Mouse (Mus musculus) hindbrain, embryonic 15.5 days (tissue): ENCODE measurements around the gene Rai1. TPM values are rescaled to one million over a fixed set of nuclear protein-coding genes. Genes with fewer than 3 reads are reported as not detected.

ENCODE experiments used
- ATAC-seq: fragments of 200-750 bp; cut with Nextera tagmentation; 2 replicates; pipeline ENCODE4 v1.8.0; 2017; ENCODE audit warnings: low read depth, moderate number of reproducible peaks, moderate TSS enrichment; ENCODE audit not compliant: low FRiP score
- H3K27ac ChIP-seq: fragments of 300-500 bp; sonication (generic); replicated peaks from 2 replicates; pipeline ENCODE4 v1.5.1; 2015; ENCODE audit warnings: mild to moderate bottlenecking, inconsistent platforms
- H3K27me3 ChIP-seq: fragments of 300-500 bp; sonication (generic); 2 replicates; pipeline ENCODE4 v1.6.1; 2015; ENCODE audit warnings: control low read depth, inconsistent platforms
- H3K36me3 ChIP-seq: fragments of 300-500 bp; sonication (generic); 2 replicates; pipeline ENCODE4 v1.6.1; 2015; ENCODE audit warnings: control low read depth, inconsistent platforms
- H3K4me1 ChIP-seq: fragments of 300-500 bp; sonication (generic); replicated peaks from 2 replicates; pipeline ENCODE4 v1.6.1; 2015; ENCODE audit warnings: control low read depth, inconsistent platforms
- H3K4me2 ChIP-seq: fragments of 300-500 bp; sonication (generic); 2 replicates; pipeline ENCODE4 v1.6.1; 2015; ENCODE audit warnings: moderate library complexity, mild to moderate bottlenecking, inconsistent platforms
- H3K4me3 ChIP-seq: fragments of 300-500 bp; sonication (generic); 2 replicates; pipeline ENCODE4 v1.5.1; 2015; ENCODE audit warnings: mild to moderate bottlenecking, inconsistent platforms
- H3K9ac ChIP-seq: fragments of 300-500 bp; sonication (generic); 2 replicates; pipeline ENCODE4 v1.6.1; 2015; ENCODE audit warnings: inconsistent platforms
- H3K9me3 ChIP-seq: fragments of 300-500 bp; sonication (generic); 2 replicates; pipeline ENCODE4 v1.6.1; 2016; ENCODE audit warnings: control low read depth, inconsistent platforms
- WGBS: fragments of 180-500 bp; shearing (Covaris S2); methylation state at CpG from one replicate; pipeline ENCODE4 v1.1.7; 2015; 5-methylcytosine and 5-hydroxymethylcytosine counted together
- polyA plus RNA-seq: library from polyadenylated mRNA; unstranded; fragments of >200 nt; fragmentation: Nextera tagmentation; extraction: Ambion mirVana; gene quantifications from 2 replicates; pipeline ENCODE4 v1.2.1, GENCODE M21; 2015

Rai1 gene
- polyA plus RNA-seq, 1 experiment from 2014 or later = 32.5 TPM

DNA sequence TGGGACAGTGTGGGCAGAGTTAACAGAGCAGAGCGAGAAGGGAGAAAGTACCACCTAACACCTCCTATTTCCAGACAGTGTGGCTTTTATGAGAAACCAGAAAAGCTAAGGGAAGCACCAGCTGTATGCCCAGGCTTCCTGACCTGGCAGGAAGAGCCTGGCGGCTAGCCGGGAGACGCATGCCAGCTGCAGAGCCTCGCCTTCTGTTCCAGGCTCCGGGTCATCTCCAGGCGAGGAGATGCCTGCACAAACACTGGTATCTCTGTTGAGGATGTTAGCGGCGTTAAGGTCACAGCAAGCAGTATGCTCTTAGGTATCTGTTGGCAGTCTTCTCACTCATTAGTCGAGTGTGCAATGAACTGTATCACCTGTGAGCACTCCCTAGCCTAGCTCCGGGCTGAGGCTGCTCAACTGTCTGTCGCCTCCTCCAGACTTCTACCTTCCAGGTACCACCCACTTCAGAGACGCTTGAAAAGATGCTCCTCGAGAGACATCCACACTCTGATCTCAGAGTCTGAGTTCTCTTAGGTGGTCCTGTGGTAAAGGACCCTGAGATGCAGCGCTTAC lies 30.8 kb upstream of the Rai1 start:
- peak; percentile 19; the same call in 1 of the 2 replicates for ATAC-seq
- Histone ChIP-seq H3K4me2 (no peak overlapping the region), H3K4me3 (no peak overlapping the region), H3K9ac (no peak overlapping the region), H3K36me3 (no peaks in the 10 kb centered on the region), H3K27ac (no peak overlapping the region), H3K27me3 (no peaks in the 10 kb centered on the region), H3K4me1 (no peaks in the 10 kb centered on the region), H3K9me3 (no peaks in the 10 kb centered on the region)
- 72% methylated on average over 15 of the region's 15 CpGs for WGBS

DNA sequence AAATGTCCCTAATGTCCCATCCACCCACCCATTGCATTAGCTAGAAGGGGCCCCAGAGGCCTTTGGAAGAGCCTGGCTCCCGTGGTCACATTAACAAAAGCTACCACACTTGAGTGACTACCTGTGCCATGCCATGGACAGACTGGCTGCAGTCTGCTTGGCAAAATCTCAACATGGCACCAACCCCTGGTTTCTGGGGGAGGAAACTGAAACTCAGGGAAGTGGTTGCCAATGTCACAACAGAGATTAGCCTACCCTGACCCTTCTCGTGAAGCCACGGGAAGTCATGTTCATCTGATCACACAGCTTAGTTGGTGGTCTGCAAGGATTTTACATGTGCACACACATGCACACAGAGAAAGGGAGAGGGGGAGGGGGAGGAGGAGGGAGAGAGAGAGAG lies 28.6 kb upstream of the Rai1 start:
- ATAC-seq = no peak
- 82% methylated on average over 3 of the region's 3 CpGs for WGBS
- Histone ChIP-seq H3K9me3 (no peaks in the 10 kb centered on the region), H3K4me3 (no peak overlapping the region), H3K27ac (no peak overlapping the region), H3K27me3 (no peaks in the 10 kb centered on the region), H3K36me3 (no peaks in the 10 kb centered on the region), H3K4me2 (no peak overlapping the region), H3K4me1 (no peaks in the 10 kb centered on the region), H3K9ac (no peak overlapping the region)

DNA sequence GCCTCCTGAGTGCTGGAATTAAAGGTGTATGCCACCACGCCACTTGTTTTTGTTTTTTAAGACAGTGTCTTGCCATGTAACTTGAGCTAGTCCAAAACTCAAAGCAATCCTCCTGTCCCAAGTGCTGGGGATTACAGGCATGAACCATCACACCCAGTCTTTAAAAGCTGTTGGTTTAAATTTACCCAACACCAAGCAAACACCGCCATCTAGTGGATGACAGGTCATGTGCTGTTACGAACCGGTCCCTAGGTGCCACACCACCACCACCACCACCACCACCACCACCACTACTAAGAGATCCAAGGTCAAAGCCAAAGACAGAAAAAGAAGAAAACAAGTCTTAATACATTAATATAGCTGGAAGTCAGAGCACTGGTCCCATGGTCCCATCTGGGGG lies 28.0 kb upstream of the Rai1 start:
- no peaks in the 10 kb centered on the region for H3K27me3 ChIP-seq
- H3K9me3 ChIP-seq = no peaks in the 10 kb centered on the region
- H3K36me3 ChIP-seq = no peaks in the 10 kb centered on the region
- H3K4me2 ChIP-seq = no peak overlapping the region
- no peaks in the 10 kb centered on the region for H3K4me1 ChIP-seq
- ATAC-seq = no peak
- H3K4me3 ChIP-seq = no peak overlapping the region
- no peak overlapping the region for H3K9ac ChIP-seq
- WGBS = 19% methylated on average over 4 of the region's 4 CpGs
- H3K27ac ChIP-seq = no peak overlapping the region

DNA sequence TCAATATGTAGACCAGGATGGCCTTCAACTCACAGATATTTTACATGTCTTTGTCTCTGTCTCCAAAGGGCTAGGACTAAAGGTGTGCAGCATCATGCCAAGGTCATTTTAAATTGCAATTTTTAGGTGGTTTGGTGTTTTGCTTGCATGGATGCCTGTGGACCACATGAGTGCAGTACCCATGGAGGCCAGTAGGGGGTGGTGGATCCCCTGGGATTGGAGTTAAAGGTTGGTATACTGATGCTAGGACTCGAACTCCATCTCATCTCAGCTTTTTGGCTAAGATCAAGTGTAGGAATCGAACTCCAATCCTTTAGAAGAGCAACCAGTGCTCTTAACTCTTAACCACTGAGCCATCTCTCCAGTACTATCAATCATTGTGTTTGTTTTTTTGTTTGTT lies 20.2 kb upstream of the Rai1 start:
- H3K36me3 ChIP-seq = no peaks in the 10 kb centered on the region
- no peak overlapping the region for H3K4me3 ChIP-seq
- H3K9me3 ChIP-seq = no peaks in the 10 kb centered on the region
- H3K27ac ChIP-seq = no peak overlapping the region
- H3K4me1 ChIP-seq = peaks cover 10% of the 10 kb centered on the region
- H3K4me2 ChIP-seq = no peak overlapping the region
- WGBS = 29% methylated on average over 2 of the region's 2 CpGs
- no peak overlapping the region for H3K9ac ChIP-seq
- ATAC-seq = no peak
- no peaks in the 10 kb centered on the region for H3K27me3 ChIP-seq

DNA sequence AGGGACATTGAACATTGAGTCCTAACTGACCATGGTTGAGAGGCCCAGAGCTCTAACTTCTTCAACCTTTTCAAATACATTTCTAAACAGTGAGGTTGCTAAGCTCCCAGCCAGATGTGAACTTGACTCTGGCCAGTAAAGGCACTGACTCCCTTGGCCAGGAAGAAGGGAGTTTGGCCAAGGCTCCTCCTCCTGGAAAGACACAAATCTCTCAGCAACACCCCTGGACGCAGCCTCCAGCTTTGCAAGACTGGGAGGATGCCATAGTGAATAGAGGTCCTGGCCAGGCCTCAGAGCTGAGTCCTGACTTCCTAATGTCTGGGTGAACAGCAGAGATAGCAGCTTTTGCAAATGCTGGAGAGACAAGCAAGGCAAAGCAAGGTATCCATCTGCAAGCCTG lies 18.1 kb upstream of the Rai1 start:
- Histone ChIP-seq H3K9me3 (no peaks in the 10 kb centered on the region), H3K4me1 (peaks cover 10% of the 10 kb centered on the region), H3K4me2 (no peak overlapping the region), H3K27ac (no peak overlapping the region), H3K27me3 (no peaks in the 10 kb centered on the region), H3K9ac (no peak overlapping the region), H3K36me3 (no peaks in the 10 kb centered on the region), H3K4me3 (no peak overlapping the region)
- no peak for ATAC-seq
- 85% methylated on average over 1 of the region's 1 CpGs for WGBS

DNA sequence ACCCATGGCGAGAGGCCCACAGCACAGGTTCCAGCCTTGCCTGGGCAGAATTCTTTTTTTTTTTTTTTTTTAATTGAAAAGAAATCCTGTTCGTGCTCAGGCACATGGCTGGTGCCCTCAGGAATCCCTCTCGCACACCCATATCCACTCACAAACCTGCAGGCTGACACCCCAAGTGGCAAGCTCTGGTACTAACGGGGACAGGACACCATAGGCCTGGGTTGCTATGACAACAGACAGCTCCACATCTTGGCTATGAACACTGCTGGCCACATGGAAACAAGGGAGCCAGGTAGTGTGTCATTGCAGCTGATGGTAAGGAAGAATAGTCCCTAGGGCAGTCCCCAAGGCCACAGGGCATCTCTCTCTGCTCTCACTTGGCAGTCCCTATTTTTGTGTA lies 15.9 kb upstream of the Rai1 start:
- Histone ChIP-seq H3K4me1 (peaks cover 21% of the 10 kb centered on the region), H3K27me3 (no peaks in the 10 kb centered on the region), H3K9me3 (no peaks in the 10 kb centered on the region), H3K36me3 (no peaks in the 10 kb centered on the region), H3K27ac (peak overlapping the region; percentile 37; the same call in 1 of the 2 replicates), H3K4me2 (no peak overlapping the region), H3K4me3 (no peak overlapping the region), H3K9ac (no peak overlapping the region)
- WGBS = 34% methylated on average over 4 of the region's 4 CpGs
- peak; percentile 87 for ATAC-seq

DNA sequence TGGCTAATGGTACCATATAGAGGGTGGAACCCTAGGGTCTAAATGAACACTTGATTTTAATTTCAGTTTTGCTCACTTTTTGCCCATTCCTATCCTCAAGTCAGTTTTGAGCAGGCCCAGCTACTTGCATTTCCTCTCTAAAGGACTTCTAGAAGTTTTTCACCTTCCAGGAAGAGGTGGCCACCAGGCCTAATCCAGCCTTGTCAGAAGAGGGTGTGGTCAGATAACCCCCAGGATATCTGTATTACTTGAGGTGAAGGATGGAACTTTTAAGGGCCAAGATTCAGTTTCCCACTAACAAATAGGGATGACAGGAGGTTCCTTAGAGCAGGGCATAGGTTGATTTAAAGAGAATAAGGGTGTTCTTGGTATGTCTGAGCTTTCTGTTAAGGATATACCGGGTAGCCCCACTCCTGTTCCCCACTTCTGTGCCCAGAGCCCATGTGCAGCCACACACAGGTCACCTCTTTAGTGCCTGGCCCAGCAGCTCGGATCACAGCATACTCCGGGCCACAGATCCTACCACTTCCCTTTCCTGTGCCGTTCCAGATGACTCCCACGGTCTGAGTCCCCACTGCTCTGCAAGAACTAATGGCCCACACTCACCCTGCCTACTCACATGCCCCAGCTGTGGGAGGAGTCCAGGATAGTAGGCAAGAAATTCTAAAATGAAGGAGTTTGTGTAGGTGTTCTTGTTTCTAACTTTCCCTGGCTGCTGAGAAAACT lies 14.0 kb upstream of the Rai1 start:
- WGBS = 71% methylated on average over 5 of the region's 5 CpGs
- Histone ChIP-seq H3K27me3 (no peaks in the 10 kb centered on the region), H3K4me3 (no peak overlapping the region), H3K9ac (no peak overlapping the region), H3K4me2 (no peak overlapping the region), H3K4me1 (peaks cover 40% of the 10 kb centered on the region), H3K9me3 (no peaks in the 10 kb centered on the region), H3K36me3 (no peaks in the 10 kb centered on the region), H3K27ac (no peak overlapping the region)
- ATAC-seq = no peak

DNA sequence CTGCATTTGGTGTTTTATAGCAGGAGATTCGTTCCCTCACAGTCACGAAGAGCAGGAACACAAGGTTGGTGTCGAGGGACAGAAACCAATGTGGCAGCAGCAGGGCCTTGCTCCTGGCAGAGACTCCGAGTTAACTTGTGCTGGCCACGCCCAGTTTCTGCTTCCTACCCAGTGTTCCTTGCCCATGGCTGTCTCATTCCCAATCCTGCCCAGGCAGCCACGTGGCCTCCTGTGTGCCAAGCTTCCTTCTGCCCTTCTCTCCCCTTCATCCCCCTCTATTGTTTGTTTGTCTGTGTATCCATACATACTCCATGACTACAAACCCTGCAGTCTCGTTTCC lies 13.4 kb upstream of the Rai1 start:
- Histone ChIP-seq H3K4me3 (no peak overlapping the region), H3K9me3 (no peaks in the 10 kb centered on the region), H3K27ac (no peak overlapping the region), H3K4me1 (peaks cover 42% of the 10 kb centered on the region), H3K9ac (no peak overlapping the region), H3K36me3 (no peaks in the 10 kb centered on the region), H3K27me3 (no peaks in the 10 kb centered on the region), H3K4me2 (no peak overlapping the region)
- no peak for ATAC-seq
- 68% methylated on average over 7 of the region's 7 CpGs for WGBS

DNA sequence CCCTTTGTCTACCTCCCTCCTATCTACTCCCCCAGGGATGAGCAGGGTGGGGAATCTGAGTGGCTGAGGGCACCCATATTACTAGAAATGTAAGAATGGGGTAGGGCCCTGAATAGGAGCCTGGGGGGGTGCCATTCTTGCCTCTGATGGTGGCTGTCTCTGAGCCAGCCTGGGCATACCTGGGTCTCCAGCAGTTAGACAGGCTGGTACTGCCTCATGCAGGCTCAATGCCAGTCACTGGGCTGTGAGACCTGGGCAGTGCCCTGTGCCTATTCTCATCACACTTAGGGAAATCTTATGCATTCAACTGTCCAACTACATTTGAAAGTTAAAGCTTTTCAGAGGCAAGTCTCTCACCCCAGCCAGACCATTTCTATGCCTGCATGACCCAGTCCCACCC lies 11.6 kb upstream of the Rai1 start:
- Histone ChIP-seq H3K9me3 (no peaks in the 10 kb centered on the region), H3K4me2 (no peak overlapping the region), H3K9ac (no peak overlapping the region), H3K4me3 (no peak overlapping the region), H3K36me3 (no peaks in the 10 kb centered on the region), H3K27me3 (no peaks in the 10 kb centered on the region), H3K27ac (peak overlapping the region; percentile 75), H3K4me1 (peaks cover 42% of the 10 kb centered on the region)
- ATAC-seq = no peak

DNA sequence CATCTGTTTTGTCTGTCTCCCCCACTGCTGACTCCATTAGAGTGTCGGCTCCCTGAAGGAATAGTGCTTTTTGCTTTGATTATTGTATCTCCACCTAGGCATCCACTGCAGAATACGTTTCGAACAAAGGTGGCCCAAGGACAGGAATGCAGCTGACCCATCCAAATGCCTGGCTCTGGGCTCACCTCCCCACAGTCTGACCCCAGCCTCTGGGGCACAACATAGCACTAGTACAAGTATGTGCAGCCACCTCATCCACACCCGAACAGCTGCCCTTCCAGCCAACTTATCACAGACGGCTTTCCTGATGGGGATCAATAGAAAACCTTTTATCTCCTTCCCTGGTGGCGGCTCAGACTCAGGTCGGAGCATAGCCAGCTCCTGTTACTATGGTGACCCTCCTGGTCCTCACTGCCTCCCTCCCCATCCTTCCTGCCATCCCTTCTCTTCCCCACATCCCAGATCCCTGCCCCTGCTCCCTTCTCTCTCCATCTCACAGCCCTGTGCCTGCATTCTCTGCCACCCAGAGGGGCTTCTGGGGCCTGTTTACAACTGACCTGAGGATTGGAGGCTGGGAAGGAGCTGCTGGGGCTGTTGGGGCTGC lies 10.7 kb upstream of the Rai1 start:
- ATAC-seq = peak; percentile 69; the same call in 1 of the 2 replicates
- 27% methylated on average over 7 of the region's 7 CpGs for WGBS
- no peak overlapping the region for H3K4me2 ChIP-seq

DNA sequence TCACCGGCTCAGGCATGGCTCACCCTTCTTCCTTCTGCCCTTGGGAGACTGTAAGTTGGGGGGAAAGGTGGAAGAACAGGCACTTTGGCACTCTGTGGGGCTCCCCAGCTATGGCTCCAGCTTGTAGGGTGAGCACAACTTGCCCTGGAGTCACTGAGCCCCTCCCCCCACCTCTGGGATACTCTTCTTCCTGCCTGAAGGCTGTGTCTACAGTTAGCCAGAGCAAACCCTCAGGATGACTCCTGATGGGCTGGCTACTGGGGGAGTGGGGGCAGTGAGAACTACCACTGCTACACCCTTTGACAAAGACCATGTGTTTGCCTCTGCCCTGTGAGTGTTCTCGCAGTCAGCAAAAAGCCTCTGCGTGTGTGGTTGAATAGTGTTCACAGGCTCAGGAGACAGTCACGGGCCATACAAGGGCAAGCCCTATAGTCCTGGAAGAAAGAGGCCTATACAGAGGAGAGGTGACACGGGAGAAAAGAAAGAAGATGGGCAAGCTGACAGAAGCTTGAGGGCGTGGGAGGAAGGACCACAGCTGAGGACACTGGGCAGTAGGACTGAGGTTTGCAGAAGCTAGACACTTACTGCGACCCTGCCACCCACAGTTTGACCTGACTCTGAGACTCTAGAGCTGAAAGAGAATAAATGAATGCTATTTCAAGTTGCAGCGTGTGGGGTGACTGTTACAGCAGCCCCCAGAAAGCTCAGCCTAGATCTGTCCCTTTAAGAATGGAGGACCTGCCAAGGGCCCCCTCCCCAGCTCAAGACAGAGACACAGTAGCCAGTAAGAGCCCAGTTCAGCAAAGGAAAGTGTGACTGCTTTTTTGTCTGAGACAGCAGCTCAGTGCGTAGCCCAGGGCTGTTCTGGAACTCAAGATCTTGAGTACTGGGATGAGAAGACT lies 9.7 kb upstream of the Rai1 start:
- Histone ChIP-seq H3K27me3 (no peaks in the 10 kb centered on the region), H3K27ac (peak overlapping the region; percentile 75; the same call in 1 of the 2 replicates), H3K4me3 (no peak overlapping the region), H3K9me3 (no peaks in the 10 kb centered on the region), H3K9ac (no peak overlapping the region), H3K4me1 (peaks cover 32% of the 10 kb centered on the region), H3K4me2 (no peak overlapping the region), H3K36me3 (no peaks in the 10 kb centered on the region)
- 35% methylated on average over 9 of the region's 9 CpGs for WGBS
- ATAC-seq = peak; percentile 49; the same call in 1 of the 2 replicates

More for the DNA sequence above, 10.7 kb upstream of the Rai1 start:
- H3K4me1 ChIP-seq = peaks cover 35% of the 10 kb centered on the region
- H3K27ac ChIP-seq = peak overlapping the region; percentile 75
- H3K4me3 ChIP-seq = no peak overlapping the region
- no peaks in the 10 kb centered on the region for H3K36me3 ChIP-seq
- peak overlapping the region; percentile 11; the same call in 1 of the 2 replicates for H3K9ac ChIP-seq
- H3K9me3 ChIP-seq = no peaks in the 10 kb centered on the region
- no peaks in the 10 kb centered on the region for H3K27me3 ChIP-seq
